12 mouse cellular contexts compared by ENCODE assay signal in genomic region chr3:79410629-79410995, GRCm38 (mm10).
DNase-seq lines count a peak whose midpoint lies in the region; ATAC-seq and TF ChIP-seq lines count a peak whose summit lies in the region.
"Had no signal": no experiment of that assay in that cellular context is flagged by ENCODE, and none has a peak within 500 bp of the region (broad histone marks: within the 10 kb centered on the region; RNA-seq: fewer than 3 reads in every experiment).

No protein-coding gene starts in this region.

- no peaks in the 10 kb centered on the region for H3K79me2 ChIP-seq in C2C12 (ENCODE audit: control insufficient read depth, insufficient read depth)

- H3K4me2 ChIP-seq in kidney, embryonic 15.5 days: no peak overlapping the region
- no peak overlapping the region for H3K4me2 ChIP-seq in midbrain, embryonic 12.5 days (replicated peaks)
- H3K4me2 ChIP-seq: embryonic facial prominence, embryonic 15.5 days; liver, embryonic 13.5 days had no signal

- H3ac ChIP-seq in C2C12 (ENCODE audit: control insufficient read depth, insufficient read length, low read depth): no peak overlapping the region

- no peaks in the 10 kb centered on the region for H3K36me3 ChIP-seq in kidney, embryonic 15.5 days
- no peaks in the 10 kb centered on the region for H3K36me3 ChIP-seq in C2C12 (ENCODE audit: control insufficient read depth, insufficient read depth)
- no peaks in the 10 kb centered on the region for H3K36me3 ChIP-seq in midbrain, embryonic 12.5 days
- H3K36me3 ChIP-seq: embryonic facial prominence, embryonic 15.5 days; heart, embryonic 10.5 days; liver, embryonic 13.5 days had no signal

- DNase-seq in kidney, adult 8-10 months: no peak
- DNase-seq in brain, embryonic 14.5 days (ENCODE audit: low read depth): peak; percentile 46
- no peak for DNase-seq in urinary bladder, adult 2 months (ENCODE audit: low spot score)
- no peak for DNase-seq in right cerebral cortex, postnatal 10 days (ENCODE audit: low spot score in 2 of 2)
- DNase-seq: cerebellum, adult 8-10 months; liver, embryonic 13.5 days; thymus, adult 18-20 months had no signal

- no peak for TF ChIP-seq POLR2A in brain, embryonic 14.5 days (IDR thresholded peaks at IDR 0.05; ENCODE audit: borderline replicate concordance, extremely low read depth, insufficient read depth, insufficient read length, poor library complexity, severe bottlenecking)

- WGBS in kidney, embryonic 15.5 days: 27% methylated on average over 5 of the region's 5 CpGs
- WGBS in midbrain, embryonic 12.5 days: 32% methylated on average over 5 of the region's 5 CpGs

- no peaks in the 10 kb centered on the region for H3K79me3 ChIP-seq in C2C12 (ENCODE audit: low read depth)

- H3K4me1 ChIP-seq in kidney, embryonic 15.5 days: peaks cover 22% of the 10 kb centered on the region
- peaks cover 16% of the 10 kb centered on the region for H3K4me1 ChIP-seq in midbrain, embryonic 12.5 days
- H3K4me1 ChIP-seq: liver, embryonic 13.5 days had no signal

- H3K27me3 ChIP-seq in kidney, embryonic 15.5 days: no peaks in the 10 kb centered on the region
- H3K27me3 ChIP-seq in C2C12 (ENCODE audit: control insufficient read depth, insufficient read depth, insufficient read length): no peaks in the 10 kb centered on the region
- H3K27me3 ChIP-seq in midbrain, embryonic 12.5 days: no peaks in the 10 kb centered on the region
- H3K27me3 ChIP-seq: embryonic facial prominence, embryonic 15.5 days; liver, embryonic 13.5 days had no signal

- H3K4me3 ChIP-seq in kidney, embryonic 15.5 days (replicated peaks): no peak overlapping the region
- H3K4me3 ChIP-seq in C2C12 (ENCODE audit: insufficient read depth, poor library complexity, severe bottlenecking): no peak overlapping the region
- no peak overlapping the region for H3K4me3 ChIP-seq in midbrain, embryonic 12.5 days
- H3K4me3 ChIP-seq: embryonic facial prominence, embryonic 15.5 days; heart, embryonic 10.5 days; liver, embryonic 13.5 days had no signal

- H3K27ac ChIP-seq in kidney, embryonic 15.5 days: no peak overlapping the region
- H3K27ac ChIP-seq in midbrain, embryonic 12.5 days (replicated peaks): no peak overlapping the region
- H3K27ac ChIP-seq: embryonic facial prominence, embryonic 15.5 days; heart, embryonic 10.5 days; liver, embryonic 13.5 days had no signal

- peak; percentile 59; the same call in 1 of the 2 replicates for ATAC-seq in kidney, embryonic 15.5 days (replicated peaks; ENCODE audit: low FRiP score)
- peak; percentile 45; the same call in 1 of the 2 replicates for ATAC-seq in midbrain, embryonic 12.5 days (ENCODE audit: low FRiP score, low read depth)

- H3K9ac ChIP-seq in kidney, embryonic 15.5 days: no peak overlapping the region
- H3K9ac ChIP-seq in midbrain, embryonic 12.5 days (replicated peaks): no peak overlapping the region
- H3K9ac ChIP-seq: embryonic facial prominence, embryonic 15.5 days; liver, embryonic 13.5 days had no signal

- TF ChIP-seq CTCF in C2C12 (IDR thresholded peaks at IDR 0.05; ENCODE audit: control insufficient read depth, insufficient read depth, insufficient read length): no peak
- TF ChIP-seq CTCF in brain, embryonic 14.5 days (IDR thresholded peaks at IDR 0.05; ENCODE audit: borderline replicate concordance, extremely low read depth, insufficient read depth, insufficient read length): no peak

- H3K9me3 ChIP-seq in kidney, embryonic 15.5 days (replicated peaks): no peaks in the 10 kb centered on the region
- H3K9me3 ChIP-seq in midbrain, embryonic 12.5 days: no peaks in the 10 kb centered on the region
- H3K9me3 ChIP-seq: embryonic facial prominence, embryonic 15.5 days; heart, embryonic 10.5 days; liver, embryonic 13.5 days had no signal

TF ChIP-seq in C2C12, 6 proteins besides CTCF, POLR2A, EP300 and RAD21:
- TF ChIP-seq MYOD1 (IDR thresholded peaks at IDR 0.05; ENCODE audit: control insufficient read depth, insufficient read length, low read depth): no peak
- TF ChIP-seq USF1 (IDR thresholded peaks at IDR 0.05; ENCODE audit: low read depth): peak; percentile 61
- TF ChIP-seq CEBPB (IDR thresholded peaks at IDR 0.05; ENCODE audit: low read depth): no peak
